Mouse (Mus musculus): Measurements from ENCODE around the gene Tex9.

DNA sequence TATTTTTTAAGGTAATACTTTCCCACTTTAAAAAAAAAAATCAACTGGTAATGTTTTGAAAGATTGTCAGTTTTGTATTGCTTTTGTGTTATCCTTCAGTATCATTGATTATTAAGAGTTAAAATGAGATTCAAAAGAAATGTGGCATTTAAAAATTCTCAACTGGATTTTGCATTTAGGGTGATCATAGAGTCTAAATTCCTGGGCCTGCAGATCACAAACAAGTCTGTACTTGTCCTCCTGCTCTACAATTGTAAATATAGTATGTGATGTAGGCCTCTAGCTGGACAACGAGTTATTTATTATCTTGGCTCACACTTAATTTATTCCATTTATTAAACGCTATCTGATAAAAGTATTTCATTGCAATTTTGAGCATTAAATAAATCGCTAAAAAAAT lies 43.4 kb upstream of the Tex9 start:
- TF ChIP-seq CTCF (IDR thresholded peaks at IDR 0.05; ENCODE audit: insufficient read depth, low read length) (no peak), POLR2A (IDR thresholded peaks at IDR 0.05; ENCODE audit: borderline replicate concordance, extremely low read depth, low read depth, low read length) (no peak)

All from lung, adult 2 months (tissue).